Mouse (Mus musculus) embryonic facial prominence, embryonic 13.5 days (tissue): ENCODE measurements around the gene Gm43064. TPM values are rescaled to one million over a fixed set of nuclear protein-coding genes. Genes with fewer than 3 reads are reported as not detected.
"Not testable (repeated sequence)": the region's sequence is repeated elsewhere in the genome, so short reads cannot be mapped to it uniquely, and the experiment has no call there.

Source experiments
- ATAC-seq: fragments of 200-750 bp; cut with Nextera tagmentation; 2 replicates; pipeline ENCODE4 v1.8.0; 2017; ENCODE audit warnings: low read depth; ENCODE audit not compliant: insufficient number of reproducible peaks, insufficient read depth, low FRiP score, low TSS enrichment
- H3K27ac ChIP-seq: fragments of 300-500 bp; sonication (generic); 2 replicates; pipeline ENCODE4 v1.5.1; 2015; ENCODE audit warnings: moderate library complexity, mild to moderate bottlenecking, inconsistent platforms
- H3K27me3 ChIP-seq: fragments of 300-500 bp; sonication (generic); 2 replicates; pipeline ENCODE4 v1.6.1; 2015; ENCODE audit warnings: mild to moderate bottlenecking, inconsistent platforms
- H3K36me3 ChIP-seq: fragments of 300-500 bp; sonication (generic); 2 replicates; pipeline ENCODE4 v1.6.1; 2015; ENCODE audit warnings: mild to moderate bottlenecking, inconsistent platforms
- H3K4me1 ChIP-seq: fragments of 300-500 bp; sonication (generic); 2 replicates; pipeline ENCODE4 v1.6.1; 2015; ENCODE audit warnings: inconsistent platforms
- H3K4me2 ChIP-seq: fragments of 300-500 bp; sonication (generic); 2 replicates; pipeline ENCODE4 v1.6.1; 2015; ENCODE audit warnings: moderate library complexity, mild to moderate bottlenecking, inconsistent platforms
- H3K4me3 ChIP-seq: fragments of 300-500 bp; sonication (generic); 2 replicates; pipeline ENCODE4 v1.5.1; 2015; ENCODE audit warnings: mild to moderate bottlenecking, inconsistent platforms
- H3K9ac ChIP-seq: fragments of 300-500 bp; sonication (generic); 2 replicates; pipeline ENCODE4 v1.6.1; 2015; ENCODE audit warnings: mild to moderate bottlenecking, inconsistent platforms
- H3K9me3 ChIP-seq: fragments of 300-500 bp; sonication (generic); 2 replicates; pipeline ENCODE4 v1.6.1; 2016; ENCODE audit warnings: inconsistent platforms
- WGBS: fragments of 180-500 bp; shearing (Covaris S2); methylation state at CpG from one replicate; pipeline ENCODE4 v1.1.7; 2015; ENCODE audit warnings: mixed read lengths; 5-methylcytosine and 5-hydroxymethylcytosine counted together
- polyA plus RNA-seq: library from polyadenylated mRNA; unstranded; fragments of >200 nt; fragmentation: Nextera tagmentation; extraction: Ambion mirVana; gene quantifications from 2 replicates; pipeline ENCODE4 v1.2.1, GENCODE M21; 2015

Gm43064 gene
- polyA plus RNA-seq, 1 experiment from 2014 or later: 0.24 TPM

DNA sequence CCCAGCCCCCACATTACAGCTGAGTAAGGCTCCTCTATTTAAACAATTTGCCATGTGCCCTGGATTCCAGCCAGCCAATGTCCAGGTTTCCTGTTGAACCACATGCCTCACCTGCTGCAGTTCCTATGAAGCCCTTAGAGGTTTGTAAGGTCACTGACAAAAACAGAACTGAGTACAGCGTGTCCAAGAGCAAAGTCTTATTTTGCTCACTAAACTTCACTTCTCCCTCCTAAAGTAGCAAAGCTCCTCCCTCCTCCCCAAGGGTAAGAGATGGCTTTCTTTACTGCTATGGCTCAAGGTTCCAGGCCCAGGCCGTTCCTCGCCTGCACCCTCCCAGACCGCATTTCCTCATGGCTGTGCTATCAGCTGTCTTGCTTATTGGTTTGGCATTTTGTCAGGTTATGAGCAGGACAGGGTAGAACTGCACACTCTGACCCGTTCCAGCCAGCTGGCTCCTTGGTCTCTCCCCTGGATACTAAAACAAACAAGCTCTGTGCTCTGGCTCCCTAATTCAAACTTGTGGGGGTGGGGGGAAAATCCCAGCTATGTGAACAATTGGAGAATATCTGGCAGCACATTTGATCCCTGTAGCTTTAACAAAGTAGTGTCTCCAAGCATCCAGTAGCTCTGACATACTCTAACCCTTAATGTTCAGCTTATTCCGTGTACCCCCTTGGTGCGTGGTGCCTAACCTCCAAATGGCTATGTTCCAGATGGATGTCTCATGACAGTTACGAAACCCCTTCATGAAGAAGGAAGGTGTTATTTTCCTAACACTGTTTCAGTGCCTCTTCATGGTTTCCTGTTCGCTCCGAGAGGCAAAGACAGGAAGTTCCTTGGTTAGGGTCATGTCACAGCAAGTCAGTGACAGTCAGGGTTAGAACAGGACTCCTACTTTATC lies 7.5 kb upstream of the Gm43064 start:
- H3K4me2 ChIP-seq: no peak overlapping the region; the same call in 1 of the 2 replicates
- H3K27me3 ChIP-seq: no peaks in the 10 kb centered on the region
- H3K4me1 ChIP-seq: no peaks in the 10 kb centered on the region
- H3K9me3 ChIP-seq: no peaks in the 10 kb centered on the region
- H3K36me3 ChIP-seq: peaks cover 41% of the 10 kb centered on the region
- no peak overlapping the region; the same call in 1 of the 2 replicates for H3K9ac ChIP-seq
- H3K27ac ChIP-seq: 0 out of 2 replicates have a peak overlapping the region, but pooled peaks have one; percentile 5
- H3K4me3 ChIP-seq: no peak overlapping the region
- WGBS: 73% methylated on average over 10 of the region's 10 CpGs
- no peak for ATAC-seq

DNA sequence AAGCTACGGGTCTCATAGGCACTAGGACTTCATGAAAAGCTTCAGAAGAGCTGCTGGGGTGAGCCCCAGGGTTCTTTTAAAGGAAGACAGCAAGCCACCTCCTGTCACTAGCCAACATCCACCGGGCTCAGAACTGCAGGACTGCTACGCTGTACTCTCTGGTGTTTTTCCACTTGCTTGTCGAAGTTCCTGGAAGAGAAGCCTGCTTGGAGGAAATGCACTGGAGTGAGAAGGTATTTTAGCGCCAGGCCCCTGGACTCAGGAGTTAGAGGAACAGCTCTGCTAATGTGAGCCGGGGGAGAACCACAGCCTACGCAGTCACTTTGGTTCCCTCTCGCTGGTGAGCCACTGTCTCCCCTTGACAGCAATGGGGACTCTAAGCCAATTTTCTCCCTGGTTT lies 6.5 kb upstream of the Gm43064 start:
- 91% methylated on average over 8 of the region's 8 CpGs for WGBS
- peaks cover 1% of the 10 kb centered on the region for H3K4me1 ChIP-seq
- no peak for ATAC-seq
- H3K4me2 ChIP-seq: no peak overlapping the region
- no peak overlapping the region for H3K27ac ChIP-seq
- H3K9me3 ChIP-seq: no peaks in the 10 kb centered on the region
- peaks cover 45% of the 10 kb centered on the region for H3K36me3 ChIP-seq
- H3K27me3 ChIP-seq: no peaks in the 10 kb centered on the region
- H3K4me3 ChIP-seq: no peak overlapping the region
- no peak overlapping the region for H3K9ac ChIP-seq

DNA sequence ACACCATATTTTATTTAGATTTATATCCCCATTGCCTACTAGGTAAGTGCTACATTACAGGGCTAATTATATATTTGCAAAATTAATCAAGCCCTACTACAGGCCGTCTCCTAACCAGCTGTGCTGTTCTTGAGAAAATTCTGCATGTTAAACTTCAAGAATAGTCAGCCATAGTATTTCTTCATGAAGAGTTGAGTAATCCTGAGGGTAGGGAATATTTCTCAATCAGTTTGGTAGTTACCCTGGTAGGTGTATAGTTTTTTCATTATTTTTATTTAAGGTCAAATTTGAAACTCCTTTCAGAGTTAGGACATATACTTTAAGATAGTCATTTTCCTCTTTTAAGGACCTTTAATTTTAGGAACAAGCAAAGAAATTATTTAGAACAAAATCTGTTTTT lies 3.7 kb upstream of the Gm43064 start:
- Histone ChIP-seq H3K36me3 (peaks cover 45% of the 10 kb centered on the region), H3K9me3 (no peaks in the 10 kb centered on the region)
- 90% methylated on average over 1 of the region's 1 CpGs for WGBS

DNA sequence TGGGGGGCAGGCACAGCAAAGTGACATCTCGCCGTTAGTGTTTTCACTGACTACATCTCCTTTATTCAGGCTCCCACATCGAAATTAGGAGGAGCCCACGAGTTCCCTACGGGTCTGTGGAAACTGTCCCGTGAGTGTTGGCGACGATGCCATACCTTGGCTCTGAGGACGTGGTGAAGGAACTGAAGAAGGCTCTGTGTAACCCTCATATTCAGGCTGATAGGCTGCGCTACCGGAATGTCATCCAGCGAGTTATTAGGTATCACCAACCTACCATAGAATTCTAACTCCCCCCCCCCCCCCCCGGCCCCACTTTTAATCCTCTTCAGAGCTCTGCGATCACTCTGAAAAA lies 402 bp downstream of the Gm43064 start:
- H3K27me3 ChIP-seq: no peaks in the 10 kb centered on the region
- peak; percentile 53; the same call in 1 of the 2 replicates for ATAC-seq
- peaks cover 9% of the 10 kb centered on the region for H3K4me1 ChIP-seq
- 3% methylated on average over 14 of the region's 14 CpGs for WGBS
- no peaks in the 10 kb centered on the region for H3K9me3 ChIP-seq
- H3K27ac ChIP-seq: peak overlapping the region; percentile 88
- H3K4me2 ChIP-seq: peak overlapping the region; percentile 74
- H3K9ac ChIP-seq: peak overlapping the region; percentile 91
- peak overlapping the region; percentile 78 for H3K4me3 ChIP-seq
- H3K36me3 ChIP-seq: peaks cover 34% of the 10 kb centered on the region

More for the DNA sequence above, 3.7 kb upstream of the Gm43064 start:
- H3K9ac ChIP-seq: no peak overlapping the region
- no peak overlapping the region for H3K27ac ChIP-seq
- no peak overlapping the region for H3K4me3 ChIP-seq
- H3K4me1 ChIP-seq: peaks cover 9% of the 10 kb centered on the region
- H3K4me2 ChIP-seq: no peak overlapping the region
- H3K27me3 ChIP-seq: no peaks in the 10 kb centered on the region
- no peak for ATAC-seq

DNA sequence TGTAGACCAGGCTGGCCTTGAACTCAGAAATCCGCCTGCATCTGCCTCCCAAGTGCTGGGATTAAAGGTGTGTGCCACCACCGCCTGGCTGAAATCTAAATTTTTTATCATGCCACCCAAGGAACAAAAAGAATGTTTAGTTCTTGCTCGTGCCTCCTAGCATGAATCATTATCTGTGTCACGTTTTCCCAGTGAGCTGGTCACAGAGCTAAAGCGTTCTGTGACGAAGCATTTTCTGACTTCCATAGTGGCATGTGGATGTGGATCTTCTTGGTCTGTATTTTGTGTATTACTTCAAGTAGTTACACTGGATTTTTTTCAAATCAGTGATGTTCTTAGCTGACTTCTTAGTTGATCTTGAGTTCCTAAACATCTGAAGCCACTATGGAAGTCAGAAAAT lies 1.6 kb downstream of the Gm43064 start:
- Histone ChIP-seq H3K9me3 (no peaks in the 10 kb centered on the region), H3K4me2 (no peak overlapping the region), H3K4me1 (peaks cover 9% of the 10 kb centered on the region), H3K9ac (no peak overlapping the region), H3K4me3 (no peak overlapping the region), H3K27me3 (no peaks in the 10 kb centered on the region), H3K27ac (no peak overlapping the region), H3K36me3 (peaks cover 40% of the 10 kb centered on the region)
- WGBS: 89% methylated on average over 6 of the region's 6 CpGs
- no peak for ATAC-seq

DNA sequence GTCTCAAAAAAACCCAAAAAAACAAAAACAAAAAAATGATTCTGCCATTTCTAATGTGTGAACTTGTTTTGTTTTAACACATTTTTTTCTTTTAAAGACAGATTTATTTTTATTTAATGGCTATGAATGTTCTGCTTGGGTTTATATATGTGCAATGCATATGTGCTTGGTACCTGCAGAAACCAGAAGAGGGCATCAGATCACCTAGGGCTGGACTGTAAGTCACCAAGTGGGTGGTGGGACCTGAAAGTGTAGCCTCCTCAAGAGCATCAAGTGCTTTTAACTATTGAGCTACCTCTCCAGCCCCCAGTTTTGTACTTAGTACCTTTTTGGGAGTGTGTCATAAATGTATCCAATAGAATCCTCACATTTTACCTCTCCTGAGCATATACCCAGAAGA lies 18.2 kb downstream of the Gm43064 start:
- no peak for ATAC-seq
- Histone ChIP-seq H3K36me3 (peaks cover 6% of the 10 kb centered on the region), H3K9ac (no peak overlapping the region), H3K9me3 (no peaks in the 10 kb centered on the region), H3K4me3 (no peak overlapping the region), H3K27me3 (no peaks in the 10 kb centered on the region), H3K27ac (no peak overlapping the region), H3K4me2 (no peak overlapping the region), H3K4me1 (no peaks in the 10 kb centered on the region)

DNA sequence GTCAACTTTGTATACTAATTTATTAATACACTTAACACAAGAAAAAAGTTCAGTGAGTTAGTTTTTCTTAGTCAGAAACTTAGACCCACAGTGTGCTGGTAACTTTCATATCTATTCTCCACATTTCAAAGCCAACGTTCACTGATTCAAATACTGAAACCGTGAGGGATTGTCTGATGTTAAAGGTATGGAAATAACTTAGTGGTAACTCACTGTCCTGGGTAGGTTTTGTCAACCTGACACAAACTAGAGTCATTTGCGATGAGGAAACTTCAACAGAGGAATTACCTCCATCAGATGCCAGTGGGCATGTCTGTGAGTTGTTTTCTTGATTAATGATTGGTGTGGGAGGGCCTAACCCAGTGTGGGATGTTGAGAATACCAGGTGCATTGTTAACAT lies 19.7 kb downstream of the Gm43064 start:
- no peak for ATAC-seq
- Histone ChIP-seq H3K27ac (no peak overlapping the region), H3K36me3 (no peaks in the 10 kb centered on the region), H3K27me3 (no peaks in the 10 kb centered on the region), H3K4me3 (no peak overlapping the region), H3K9me3 (no peaks in the 10 kb centered on the region), H3K4me1 (no peaks in the 10 kb centered on the region), H3K9ac (no peak overlapping the region), H3K4me2 (no peak overlapping the region)
- WGBS: 81% methylated on average over 3 of the region's 3 CpGs

DNA sequence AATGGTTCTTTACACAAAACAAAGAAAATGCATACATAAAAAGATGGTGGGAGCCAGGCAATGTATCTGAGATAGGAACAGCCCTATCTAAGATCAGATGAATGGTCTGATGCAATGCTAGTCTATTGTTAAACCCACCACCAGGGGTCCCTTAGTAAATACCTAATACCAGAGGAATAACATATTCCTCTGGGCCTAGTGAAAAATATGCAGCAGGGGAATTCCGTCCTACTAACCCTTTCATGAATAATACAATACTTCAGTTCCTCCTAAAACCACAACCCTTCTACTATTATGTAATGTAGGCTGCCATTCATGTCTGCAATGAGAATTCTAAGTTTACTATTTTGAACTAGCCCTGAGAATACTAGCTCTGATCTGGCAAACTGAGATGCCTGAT lies 21.3 kb downstream of the Gm43064 start:
- H3K27me3 ChIP-seq, H3K4me2 ChIP-seq, H3K4me3 ChIP-seq, H3K9me3 ChIP-seq, H3K36me3 ChIP-seq, H3K4me1 ChIP-seq, H3K27ac ChIP-seq, ATAC-seq, H3K9ac ChIP-seq: not testable (repeated sequence)
- 36% methylated on average over 1 of the region's 1 CpGs for WGBS

DNA sequence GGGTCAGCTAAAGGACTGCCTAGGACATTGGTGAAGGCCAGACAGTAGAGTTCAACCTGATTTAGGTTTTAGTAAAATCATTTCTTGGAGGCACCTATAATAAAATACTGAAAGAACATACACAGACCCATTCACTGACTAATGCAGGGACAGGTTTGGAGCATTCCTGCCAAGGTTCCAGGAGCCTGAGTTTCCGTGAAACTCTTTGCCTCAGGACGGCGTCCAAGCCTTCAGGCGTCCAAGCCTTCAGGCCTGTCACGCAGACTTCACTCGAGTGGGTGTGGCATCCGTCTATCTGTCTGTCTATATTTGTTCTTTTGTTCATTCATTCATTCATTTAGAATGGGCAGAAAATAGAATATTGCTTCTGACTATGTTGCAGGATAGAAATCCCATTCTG lies 21.8 kb downstream of the Gm43064 start:
- WGBS: 72% methylated on average over 7 of the region's 7 CpGs
- Histone ChIP-seq H3K36me3 (no peaks in the 10 kb centered on the region), H3K27me3 (no peaks in the 10 kb centered on the region), H3K4me3 (no peak overlapping the region), H3K27ac (no peak overlapping the region), H3K4me1 (0 out of 2 replicates have a peak, but pooled peaks cover 4% of the 10 kb centered on the region), H3K9me3 (no peaks in the 10 kb centered on the region), H3K9ac (no peak overlapping the region), H3K4me2 (no peak overlapping the region)
- ATAC-seq: no peak

DNA sequence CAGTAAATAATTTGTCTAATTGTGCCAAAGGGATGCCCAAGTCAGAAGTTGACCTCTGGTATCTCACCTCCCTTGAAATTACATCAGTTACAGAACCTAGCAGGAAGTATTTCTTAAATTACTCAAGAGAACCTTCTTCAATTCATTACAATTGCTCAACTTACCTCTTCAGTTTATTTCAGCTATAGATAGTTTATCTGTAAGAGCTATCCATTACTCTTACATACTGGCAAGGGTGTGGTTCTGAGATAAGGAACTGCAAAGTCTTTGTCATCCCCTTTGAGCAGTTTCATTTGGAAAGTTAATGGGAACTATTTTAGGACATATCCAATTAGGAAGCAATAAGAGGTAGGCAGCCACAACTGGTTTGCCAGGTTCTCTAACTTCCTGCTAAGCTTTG lies 23.1 kb downstream of the Gm43064 start, which contains the start of gene Bcl2l15:
Gene Bcl2l15 (plus strand): TSS at position 176 of the 400 bp plus-strand sequence.
- Histone ChIP-seq H3K27me3 (no peaks in the 10 kb centered on the region), H3K36me3 (no peaks in the 10 kb centered on the region), H3K27ac (no peak within 1 kb of the TSS), H3K4me2 (no peak within 1 kb of the TSS), H3K4me3 (no peak within 1 kb of the TSS), H3K9me3 (no peaks in the 10 kb centered on the region), H3K4me1 (0 out of 2 replicates have a peak, but pooled peaks cover 4% of the 10 kb centered on the region), H3K9ac (no peak within 1 kb of the TSS)
- no peak for ATAC-seq

DNA sequence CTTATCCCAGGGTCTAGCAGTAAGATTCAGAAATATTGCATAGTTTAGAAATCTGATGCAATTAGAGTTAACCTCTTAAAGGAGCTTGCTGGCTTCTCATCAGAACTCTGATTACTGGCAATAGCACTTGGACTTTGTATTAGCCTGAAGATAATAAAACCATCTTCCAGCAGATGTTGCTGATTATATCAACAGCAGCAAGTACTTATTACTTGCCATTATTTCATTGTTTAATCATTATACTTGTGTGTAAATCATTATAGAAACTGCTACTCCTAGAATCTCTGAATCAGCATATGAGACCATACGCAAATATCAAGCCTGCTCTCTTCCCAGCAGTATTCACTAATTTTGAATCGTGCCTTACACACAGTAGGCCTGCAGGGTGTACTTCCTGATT lies 24.6 kb downstream of the Gm43064 start:
- Histone ChIP-seq H3K4me2 (no peak overlapping the region), H3K4me3 (no peak overlapping the region), H3K9me3 (no peaks in the 10 kb centered on the region), H3K27me3 (no peaks in the 10 kb centered on the region), H3K9ac (no peak overlapping the region), H3K4me1 (0 out of 2 replicates have a peak, but pooled peaks cover 4% of the 10 kb centered on the region), H3K36me3 (no peaks in the 10 kb centered on the region), H3K27ac (no peak overlapping the region)
- 80% methylated on average over 2 of the region's 2 CpGs for WGBS
- ATAC-seq: no peak

DNA sequence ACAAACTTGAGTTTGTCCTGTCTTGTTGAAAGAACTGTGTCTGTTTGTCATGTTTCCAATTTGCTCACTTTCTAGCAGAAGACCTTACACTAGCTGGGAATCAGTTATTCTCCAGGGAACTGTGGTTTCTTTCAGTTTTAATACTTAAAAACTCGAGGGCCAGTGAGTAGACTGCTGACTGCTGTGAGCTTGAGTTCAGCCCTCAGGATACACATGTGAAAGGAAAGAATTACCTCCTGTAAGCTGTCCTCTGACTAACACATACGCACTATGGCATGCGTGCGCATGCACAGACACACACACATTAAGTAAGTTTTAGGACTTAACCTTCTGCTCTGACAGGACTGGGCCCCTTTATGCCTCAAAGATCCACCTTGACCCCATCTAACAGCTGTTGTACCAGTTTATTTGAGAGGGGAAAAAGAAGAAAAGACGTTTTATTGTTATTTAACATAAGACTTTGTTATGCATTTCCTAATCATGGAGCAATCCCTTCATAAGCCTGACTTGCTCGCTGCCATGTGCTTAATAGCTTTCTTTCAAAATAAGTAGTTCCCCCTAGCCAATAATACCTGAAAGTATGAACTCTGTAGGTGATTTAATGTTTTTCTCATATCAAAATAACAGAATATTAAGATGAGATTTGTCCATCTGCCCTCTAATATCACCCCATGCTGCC lies 26.0 kb downstream of the Gm43064 start:
- Histone ChIP-seq H3K9ac (no peak overlapping the region), H3K27me3 (no peaks in the 10 kb centered on the region), H3K4me3 (no peak overlapping the region), H3K36me3 (no peaks in the 10 kb centered on the region), H3K27ac (no peak overlapping the region), H3K4me1 (0 out of 2 replicates have a peak, but pooled peaks cover 4% of the 10 kb centered on the region), H3K9me3 (no peaks in the 10 kb centered on the region), H3K4me2 (no peak overlapping the region)
- ATAC-seq: no peak
- WGBS: 58% methylated on average over 6 of the region's 6 CpGs
